Mouse (Mus musculus) embryonic stem cell, embryonic (primary cell): ENCODE results near the gene Snd1.

Source experiments
- CTCF ChIA-PET, 4 experiments: fragments of 300-600 bp in 2 of 4; fragments of 350-600 bp in 2 of 4; sonication (Branson Sonifier 250); formaldehyde crosslinking; loops; one replicate each; lab custom pipeline; 2022; ENCODE audit warnings: inconsistent platforms in 2 of 4; lab: Charles Lee
- POLR2A ChIA-PET, 4 experiments: fragments of 300-600 bp in 2 of 4; fragments of 350-600 bp in 2 of 4; sonication (Branson Sonifier 250); formaldehyde crosslinking; loops; one replicate each; lab custom pipeline; 2022; ENCODE audit warnings: antibody characterized with exemption in 4 of 4, inconsistent platforms in 1 of 4; lab: Charles Lee

Gene Snd1

DNA sequence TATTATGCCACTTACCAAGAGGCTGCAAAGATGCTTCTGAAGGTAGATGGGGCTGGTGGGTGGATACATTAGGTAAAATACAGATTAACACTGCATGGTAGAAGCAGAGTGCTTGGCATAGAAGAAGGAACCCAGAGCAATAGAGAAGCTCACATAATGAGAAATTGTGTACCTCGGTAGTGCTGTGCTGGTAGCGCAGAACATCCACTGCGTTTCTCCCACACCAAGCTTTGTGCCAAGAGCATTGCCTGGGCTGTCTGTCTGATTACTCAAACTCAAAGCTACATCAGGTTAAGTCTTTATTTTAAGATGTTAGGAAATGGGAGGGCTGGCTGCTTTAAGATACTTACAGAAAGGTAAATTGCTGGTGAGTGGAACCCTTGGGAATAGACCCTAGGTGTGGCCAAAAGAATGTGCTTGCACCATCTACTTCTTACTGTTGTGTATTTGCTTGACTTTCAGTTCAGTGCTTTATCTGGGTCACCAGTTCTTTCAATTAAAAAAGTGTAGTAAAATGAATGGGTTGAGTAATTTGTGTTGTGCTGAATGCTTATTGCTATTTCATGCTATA is 117.5 kb downstream of the Snd1 start:
- ChIA-PET CTCF (no interaction called here), POLR2A (interaction anchor here in 1 of 4 experiments (0.6 to 1.4 kb wide), 3 partner anchors 10 to 20 kb away, joined by 3 to 4 read pairs (median 4); no protein-coding TSS in a partner anchor)

DNA sequence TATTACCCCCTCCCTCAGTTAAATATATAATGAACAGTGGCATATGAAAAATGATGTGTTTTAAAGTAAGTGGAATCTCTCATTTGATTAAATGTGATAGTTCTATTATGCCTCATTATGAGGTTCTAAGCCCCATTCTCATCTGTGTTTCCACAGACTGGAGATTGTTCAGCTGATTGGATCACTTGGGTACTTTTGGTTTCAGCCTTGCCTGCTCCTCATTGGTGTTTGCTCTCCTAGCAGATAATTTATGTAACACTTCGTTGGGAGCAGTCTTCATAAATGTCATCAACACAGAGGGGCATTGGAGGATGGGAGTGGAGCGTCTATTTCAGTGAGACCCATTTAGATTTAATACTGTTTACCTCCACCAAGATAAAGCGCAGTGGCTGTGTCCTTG is 118.8 kb downstream of the Snd1 start:
- CTCF ChIA-PET, result no interaction called here

DNA sequence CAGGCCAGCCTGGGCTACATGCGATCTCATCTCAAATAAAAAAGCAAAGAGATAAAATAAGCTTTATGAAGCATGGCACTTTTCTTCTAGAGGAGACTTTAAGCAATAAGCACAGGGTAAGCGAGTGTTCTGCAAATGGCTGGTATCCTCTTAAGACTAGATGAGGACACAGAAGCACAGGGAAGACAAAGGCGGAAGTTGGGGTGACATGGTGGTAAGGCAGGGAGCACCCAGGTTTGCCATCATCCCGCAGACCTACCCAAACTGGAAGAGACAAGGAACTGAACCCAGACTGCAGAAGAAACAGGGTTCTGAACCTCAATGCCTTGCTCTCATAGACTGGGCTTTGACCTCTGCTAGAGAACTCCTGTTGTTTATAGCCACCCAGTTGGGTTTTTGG is 119.8 kb downstream of the Snd1 start:
- POLR2A ChIA-PET, result interaction anchor here in 3 of 4 experiments (0.6 to 10.2 kb wide), 13 partner anchors 10 to 337 kb away, joined by 3 to 104 read pairs (median 6); no protein-coding TSS in a partner anchor

More for the DNA sequence above, 118.8 kb downstream of the Snd1 start:
- POLR2A ChIA-PET, result interaction anchor here in 2 of 4 experiments (0.7 to 6.0 kb wide), 2 partner anchors 9 to 499 kb away, joined by 3 to 78 read pairs; no protein-coding TSS in a partner anchor

DNA sequence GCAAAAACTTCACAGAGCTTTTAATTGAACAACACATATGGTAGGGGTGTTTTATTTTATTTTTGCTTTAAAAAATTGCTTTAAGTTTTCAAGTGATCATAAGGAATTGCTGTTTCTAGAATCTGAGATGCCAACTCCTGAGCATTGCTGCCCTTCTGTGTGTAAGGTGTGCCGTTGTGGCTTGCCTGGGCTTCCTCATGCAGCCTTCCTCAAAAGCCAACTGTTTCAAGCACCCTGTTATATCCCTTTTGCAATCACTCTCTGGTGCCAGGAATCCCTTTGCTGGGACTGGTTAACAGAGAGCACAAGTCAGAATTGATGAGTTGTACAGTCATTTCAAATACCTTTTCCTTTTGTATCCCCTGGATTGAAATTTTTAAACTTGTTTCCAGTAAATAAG is 120.3 kb downstream of the Snd1 start:
- CTCF ChIA-PET, result no interaction called here

More for the DNA sequence above, 119.8 kb downstream of the Snd1 start:
- CTCF ChIA-PET, result no interaction called here

DNA sequence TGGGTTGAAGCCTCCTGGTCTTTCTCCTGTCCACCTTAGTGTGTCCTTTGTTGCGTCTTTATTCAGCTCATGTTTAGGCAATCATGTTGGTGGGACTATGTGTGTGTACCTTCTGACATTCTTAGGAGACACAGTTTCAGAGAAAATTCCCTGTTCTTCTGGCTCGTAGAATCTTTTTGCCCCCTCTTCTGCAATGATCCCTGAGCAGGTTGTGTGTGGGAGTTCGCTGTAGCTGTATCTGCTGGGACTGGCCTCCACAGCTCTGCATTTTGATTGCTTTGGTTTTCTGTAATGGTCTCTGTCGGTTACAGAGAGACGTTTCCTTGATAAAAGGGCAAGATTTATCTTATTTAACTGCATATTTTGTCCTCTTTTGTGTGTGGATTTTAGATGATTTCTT is 122.3 kb downstream of the Snd1 start:
- ChIA-PET POLR2A (interaction anchor here in 3 of 4 experiments (0.6 to 10.2 kb wide), 52 partner anchors 7 to 383 kb away, joined by 3 to 104 read pairs (median 5); partner anchors contain the start of genes Lrrc4 (in 2 of the 3) and Arf5 (in 1 of the 3)), CTCF (no interaction called here)

More for the DNA sequence above, 120.3 kb downstream of the Snd1 start:
- POLR2A ChIA-PET, result interaction anchor here in 3 of 4 experiments (0.6 to 10.2 kb wide), 43 partner anchors 10 to 1866 kb away, joined by 3 to 104 read pairs (median 4); no protein-coding TSS in a partner anchor

DNA sequence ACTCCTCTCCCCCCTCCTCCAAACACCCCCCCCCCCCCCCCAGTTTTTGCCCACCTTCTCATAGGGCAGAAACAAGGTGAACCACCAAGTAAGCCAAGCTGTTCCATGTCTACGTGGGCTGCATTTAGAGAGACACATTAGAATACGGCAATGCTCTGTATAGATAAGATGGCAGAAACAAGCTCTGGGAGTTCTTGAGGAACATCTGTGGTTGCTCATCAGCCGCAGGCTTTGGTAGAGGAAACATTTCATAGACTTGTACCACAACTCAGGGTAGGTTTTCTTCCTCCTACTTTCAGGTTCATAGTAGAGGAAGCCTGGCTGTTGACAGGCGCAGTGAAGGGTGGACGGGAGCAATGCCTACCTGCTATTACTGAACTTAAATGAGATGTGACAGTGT is 124.2 kb downstream of the Snd1 start:
- POLR2A ChIA-PET, result interaction anchor here in 3 of 4 experiments (0.6 to 10.2 kb wide), 28 partner anchors 8 to 1036 kb away, joined by 3 to 104 read pairs (median 5); no protein-coding TSS in a partner anchor
- CTCF ChIA-PET, result no interaction called here

DNA sequence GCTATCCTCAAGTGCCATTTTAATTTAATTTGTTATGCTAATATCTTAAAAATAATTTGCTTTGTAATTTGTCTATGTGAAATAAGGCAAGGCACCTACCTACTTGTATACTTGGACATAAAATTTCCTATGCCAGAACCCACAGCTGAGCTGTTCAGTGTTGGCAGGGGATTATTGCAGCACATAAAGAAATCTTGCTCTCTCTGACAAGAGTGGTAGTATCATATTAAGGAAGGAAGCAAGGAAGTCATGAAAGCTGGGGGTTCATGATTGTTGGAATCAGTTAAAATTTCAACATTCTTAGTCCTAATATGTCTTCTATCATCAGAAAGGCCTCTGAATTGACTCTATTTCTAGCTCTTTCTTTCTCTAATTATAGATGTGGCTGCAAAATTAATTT is 125.5 kb downstream of the Snd1 start:
- POLR2A ChIA-PET, result interaction anchor here in 3 of 4 experiments (0.7 to 10.2 kb wide), 6 partner anchors 10 to 47 kb away, joined by 3 to 104 read pairs (median 12); no protein-coding TSS in a partner anchor
- CTCF ChIA-PET, result no interaction called here

DNA sequence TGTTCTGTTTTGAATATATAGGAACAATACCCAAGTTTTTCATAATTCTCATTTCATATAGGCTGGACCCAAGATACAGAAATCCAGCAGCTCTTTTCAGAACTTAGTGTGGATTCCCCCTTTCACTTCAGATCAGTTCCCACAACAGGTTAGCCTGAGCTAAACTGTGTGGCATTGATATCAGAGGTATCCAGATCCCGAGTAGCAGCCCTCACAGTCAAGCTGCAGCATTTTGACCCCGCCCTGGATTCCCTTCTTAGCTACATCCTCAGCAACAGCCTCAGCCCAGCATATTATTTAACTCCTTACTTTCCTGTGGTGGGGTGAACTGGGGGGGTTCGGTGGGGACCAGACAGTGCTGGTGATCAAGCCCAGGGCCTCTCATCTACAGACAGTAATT is 128.5 kb downstream of the Snd1 start:
- POLR2A ChIA-PET, result interaction anchor here in 1 of 4 experiments (0.7 to 10.2 kb wide), 5 partner anchors 7 to 47 kb away, joined by 3 to 73 read pairs (median 3); no protein-coding TSS in a partner anchor
- CTCF ChIA-PET, result interaction anchor here in 1 of 4 experiments (0.6 kb wide), 1 partner anchor 13 kb away, joined by 4 read pairs; no protein-coding TSS in a partner anchor

DNA sequence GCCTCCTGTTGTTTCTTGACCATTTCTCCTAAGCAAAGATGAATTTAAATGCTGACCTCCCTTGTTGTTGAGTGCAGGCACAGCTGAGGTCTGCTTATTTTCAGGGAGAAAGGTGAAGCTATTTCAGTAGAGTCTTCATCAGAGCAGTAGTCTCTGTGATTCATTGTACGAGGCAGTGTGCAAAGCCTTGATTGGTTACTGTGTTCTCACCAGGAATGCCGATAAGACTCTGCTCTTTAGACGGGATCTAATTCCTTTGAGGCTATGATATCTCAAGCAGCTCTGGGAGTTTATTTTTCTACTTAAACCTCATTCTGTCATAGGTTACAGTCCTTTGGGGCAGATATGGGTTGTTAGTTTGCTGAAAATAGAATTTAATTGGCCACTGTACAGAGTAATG is 128.9 kb downstream of the Snd1 start:
- ChIA-PET CTCF (no interaction called here), POLR2A (interaction anchor here in 2 of 4 experiments (0.9 to 10.2 kb wide), 6 partner anchors 7 to 47 kb away, joined by 3 to 73 read pairs (median 7); no protein-coding TSS in a partner anchor)

DNA sequence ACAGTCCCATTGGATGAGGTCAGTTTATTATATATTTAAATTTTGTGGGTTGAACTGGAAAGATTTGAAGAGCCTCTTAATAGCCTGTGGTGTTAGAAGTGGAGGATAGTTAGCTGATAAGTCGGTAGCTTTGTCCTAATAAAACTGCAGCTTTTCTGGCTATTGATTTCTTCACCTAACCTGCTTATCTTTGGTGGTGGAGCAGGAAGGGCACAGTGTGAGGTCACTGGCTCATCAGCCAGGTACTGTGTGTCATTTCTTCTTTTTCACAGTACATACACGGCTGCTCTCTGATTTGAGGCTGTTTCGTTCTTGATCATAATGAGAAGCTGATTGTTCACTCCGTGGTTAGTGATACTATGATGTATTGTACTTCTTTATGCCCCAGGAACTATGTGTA is 134.4 kb downstream of the Snd1 start:
- POLR2A ChIA-PET, result interaction anchor here in 2 of 4 experiments (0.7 to 6.7 kb wide), 12 partner anchors 8 to 372 kb away, joined by 3 to 73 read pairs (median 4); no protein-coding TSS in a partner anchor
- CTCF ChIA-PET, result no interaction called here

DNA sequence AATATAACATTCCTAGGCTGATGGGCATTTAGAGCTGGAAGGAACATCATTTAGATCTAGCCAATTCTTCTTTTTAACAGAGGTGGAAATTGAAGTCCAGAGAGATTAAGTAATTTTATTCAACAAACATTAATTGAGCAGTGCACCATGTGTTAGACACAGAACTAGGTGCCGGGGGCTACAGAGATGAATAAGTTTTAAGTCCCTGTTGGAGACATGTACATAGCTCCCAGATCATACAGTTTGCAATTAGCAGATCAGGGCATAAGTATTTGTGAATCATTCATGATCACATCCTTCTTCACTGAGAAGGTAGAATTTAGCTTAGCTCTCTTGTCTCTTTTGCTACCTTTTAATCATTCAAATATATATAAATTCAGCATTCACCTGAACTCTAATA is 135.2 kb downstream of the Snd1 start:
- CTCF ChIA-PET, result no interaction called here
- POLR2A ChIA-PET, result interaction anchor here in 2 of 4 experiments (0.7 to 6.7 kb wide), 13 partner anchors 8 to 371 kb away, joined by 3 to 73 read pairs (median 3); no protein-coding TSS in a partner anchor

DNA sequence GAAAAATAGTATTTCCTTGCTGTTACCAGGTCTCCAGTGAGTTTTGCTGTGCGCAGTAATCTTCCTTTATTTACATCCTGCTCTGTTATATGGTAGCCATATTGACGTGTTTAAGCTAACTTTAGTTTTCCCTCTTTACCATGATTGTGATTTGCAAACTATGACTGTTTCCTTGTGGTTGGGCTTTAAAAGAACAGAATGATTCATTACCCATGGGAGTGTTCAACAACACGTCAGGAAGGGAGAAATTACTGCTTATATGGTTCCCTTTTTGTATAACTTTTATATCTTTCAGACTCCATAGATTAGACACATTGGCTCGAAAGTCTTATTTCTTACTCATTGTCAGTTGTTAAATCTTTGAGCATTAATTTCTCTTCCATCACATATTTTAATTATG is 138.5 kb downstream of the Snd1 start:
- CTCF ChIA-PET, result no interaction called here
- POLR2A ChIA-PET, result interaction anchor here in 1 of 4 experiments (6.7 kb wide), 1 partner anchor 14 kb away, joined by 73 read pairs; no protein-coding TSS in a partner anchor

DNA sequence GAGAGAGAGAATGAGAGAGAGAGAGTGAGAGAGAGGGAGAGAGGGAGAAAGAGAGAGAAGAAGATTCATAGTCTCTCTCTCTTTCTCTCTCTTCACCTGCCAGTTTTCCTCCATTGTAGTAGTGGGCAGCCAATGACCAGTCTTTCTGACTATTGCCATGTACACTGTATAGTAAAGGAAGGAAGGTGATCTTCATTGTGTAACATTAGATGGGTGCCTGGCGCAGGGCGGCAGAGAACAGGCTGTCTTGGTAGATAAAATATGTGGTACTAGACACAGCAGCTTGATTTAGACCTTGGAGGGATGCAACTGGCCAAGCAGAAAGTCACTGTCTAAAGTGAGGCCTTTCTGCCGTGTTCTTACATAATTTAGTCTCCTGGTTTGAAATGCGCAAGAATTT is 139.9 kb downstream of the Snd1 start:
- ChIA-PET POLR2A (interaction anchor here in 1 of 4 experiments (1.3 to 6.7 kb wide), 2 partner anchors 11 to 16 kb away, joined by 3 to 73 read pairs; no protein-coding TSS in a partner anchor), CTCF (no interaction called here)

DNA sequence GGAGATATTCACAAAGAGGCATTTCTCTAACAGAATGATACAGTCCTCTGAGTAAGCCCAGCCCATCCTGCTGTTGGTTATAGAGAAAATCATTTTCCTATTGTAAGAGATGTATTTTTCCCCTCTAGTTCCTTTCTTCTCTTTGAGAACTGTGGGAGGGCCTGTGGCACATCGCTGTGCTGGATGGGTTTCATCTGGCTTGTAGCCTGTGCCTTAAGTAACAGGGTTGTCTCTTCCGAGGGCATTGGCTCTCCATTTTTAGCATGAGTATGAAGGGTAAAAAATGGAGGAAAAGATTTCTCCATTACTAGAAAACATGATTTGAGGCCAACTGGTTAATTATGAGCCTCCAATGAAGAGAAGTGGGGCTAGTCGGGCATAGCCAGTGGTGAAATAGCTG is 140.5 kb downstream of the Snd1 start:
- CTCF ChIA-PET, result no interaction called here
- POLR2A ChIA-PET, result interaction anchor here in 2 of 4 experiments (0.8 to 3.0 kb wide), 4 partner anchors 12 to 16 kb away, joined by 3 to 8 read pairs (median 4); no protein-coding TSS in a partner anchor

DNA sequence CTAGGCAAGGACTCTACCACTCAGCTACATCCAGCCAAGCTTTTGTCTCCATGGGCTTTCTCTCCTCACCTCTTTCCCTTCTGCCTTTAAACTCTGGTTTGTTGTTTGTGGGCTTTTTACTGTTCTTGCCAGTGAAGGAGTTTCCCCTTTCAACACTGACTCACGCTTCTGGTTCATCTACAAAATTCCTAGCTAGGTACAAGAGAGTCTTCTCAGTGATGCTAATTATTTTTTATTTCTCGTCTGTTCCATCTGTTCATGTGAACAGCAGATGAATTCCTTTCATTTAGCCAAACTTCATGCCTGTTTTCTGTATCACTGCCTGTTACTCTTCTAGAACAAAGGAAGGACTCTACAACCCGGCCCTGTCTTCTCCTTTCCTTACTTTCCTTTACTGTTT is 141.0 kb downstream of the Snd1 start:
- ChIA-PET CTCF (interaction anchor here in 2 of 4 experiments (0.8 kb wide), 2 partner anchors 13 to 45 kb away, joined by 4 to 7 read pairs; no protein-coding TSS in a partner anchor), POLR2A (interaction anchor here in 3 of 4 experiments (0.6 to 3.0 kb wide), 11 partner anchors 12 to 490 kb away, joined by 3 to 8 read pairs (median 3); no protein-coding TSS in a partner anchor)

DNA sequence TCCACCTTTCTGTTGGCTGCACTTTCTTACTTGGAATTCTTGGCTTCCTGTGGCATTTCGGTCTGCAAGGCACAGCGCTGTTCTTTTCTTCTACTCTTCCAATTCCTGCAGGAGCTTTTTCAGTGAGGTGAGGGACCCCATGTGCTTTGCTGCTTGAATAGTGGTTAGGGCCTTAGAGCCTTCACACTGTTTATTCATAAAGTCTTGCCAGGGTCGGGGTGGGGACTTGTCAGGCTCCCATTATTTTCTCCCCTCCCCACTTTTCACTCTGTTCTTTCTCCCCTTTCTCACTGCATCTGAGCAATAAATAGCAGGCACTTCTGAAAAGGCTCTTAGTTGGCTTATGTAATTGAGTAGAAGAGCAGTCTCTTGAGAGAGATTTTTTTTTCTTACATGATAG is 143.4 kb downstream of the Snd1 start:
- CTCF ChIA-PET, result no interaction called here

DNA sequence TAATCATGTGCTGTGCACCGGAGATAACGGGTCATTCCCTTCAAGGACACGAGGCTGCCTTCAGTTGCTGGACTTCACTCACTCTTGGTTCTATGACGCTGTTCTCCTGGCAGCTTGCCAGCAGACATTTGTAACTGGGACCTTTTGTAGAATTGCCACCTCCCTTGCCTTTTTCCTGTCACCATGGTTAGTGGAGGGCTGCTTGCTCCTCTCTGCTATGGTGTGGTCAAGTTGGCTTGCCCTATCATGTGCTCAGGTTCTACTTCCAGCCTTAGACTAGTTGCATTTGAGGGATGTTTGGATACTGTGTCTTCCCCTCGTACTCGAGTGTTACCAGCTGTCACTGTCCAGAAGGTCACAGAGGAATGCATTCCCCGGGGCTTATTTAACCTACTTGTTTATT is 143.8 kb downstream of the Snd1 start:
- POLR2A ChIA-PET, result interaction anchor here in 2 of 4 experiments (1.0 to 3.2 kb wide), 6 partner anchors 10 to 23 kb away, joined by 3 to 22 read pairs (median 3); no protein-coding TSS in a partner anchor
- CTCF ChIA-PET, result interaction anchor here in 1 of 4 experiments (0.5 kb wide), 1 partner anchor 62 kb away, joined by 3 read pairs; no protein-coding TSS in a partner anchor

More for the DNA sequence above, 143.4 kb downstream of the Snd1 start:
- POLR2A ChIA-PET, result interaction anchor here in 2 of 4 experiments (1.0 to 3.2 kb wide), 5 partner anchors 9 to 20 kb away, joined by 3 to 22 read pairs (median 8); no protein-coding TSS in a partner anchor

DNA sequence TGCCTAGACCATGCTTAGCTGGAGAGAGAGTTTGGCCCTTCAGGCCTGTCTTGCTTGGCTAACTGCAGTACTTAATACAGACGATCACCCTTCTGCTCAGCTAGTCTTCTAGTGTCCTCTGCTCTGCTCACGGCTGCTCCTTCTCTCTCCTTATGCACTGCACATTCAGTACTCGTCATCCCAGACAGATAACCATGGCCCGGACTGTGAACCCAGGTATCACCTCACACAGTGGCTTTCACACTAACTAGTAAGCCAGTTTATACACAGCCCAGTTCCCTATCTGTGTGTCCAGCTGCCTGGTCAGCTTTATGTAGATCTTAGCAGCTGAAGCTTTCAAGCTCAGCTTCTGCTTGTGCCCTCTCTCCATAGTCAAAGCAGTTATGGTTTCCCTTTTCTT is 146.5 kb downstream of the Snd1 start:
- POLR2A ChIA-PET, result interaction anchor here in 2 of 4 experiments (0.6 to 1.7 kb wide), 7 partner anchors 9 to 310 kb away, joined by 3 to 6 read pairs (median 4); no protein-coding TSS in a partner anchor
- CTCF ChIA-PET, result no interaction called here

DNA sequence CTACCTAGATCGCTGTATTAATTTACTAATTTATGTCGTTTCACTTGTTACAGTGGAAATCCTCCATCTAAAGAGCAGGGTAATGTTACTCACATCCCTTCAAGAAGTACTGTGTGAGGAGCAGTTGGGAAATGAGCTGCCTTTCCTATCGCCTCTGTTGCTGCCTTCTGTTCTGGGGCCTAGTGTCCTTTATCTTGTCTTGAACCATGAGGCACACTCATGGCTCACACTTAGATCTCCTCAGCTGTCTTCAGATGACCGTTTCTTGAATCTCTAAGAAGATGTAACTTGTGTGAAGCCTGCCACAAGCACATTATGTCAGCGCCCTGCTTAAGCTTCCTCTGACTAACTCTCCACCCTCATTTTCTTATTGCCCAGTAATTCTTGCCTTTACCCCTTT is 147.0 kb downstream of the Snd1 start:
- POLR2A ChIA-PET, result interaction anchor here in 2 of 4 experiments (0.6 to 2.2 kb wide), 9 partner anchors 8 to 310 kb away, joined by 3 to 7 read pairs (median 4); no protein-coding TSS in a partner anchor
- CTCF ChIA-PET, result no interaction called here
